Mouse (Mus musculus) kidney, embryonic 14.5 days (tissue): Measurements from ENCODE around the gene Gabra3. TPM values are rescaled to one million over a fixed set of nuclear protein-coding genes. Genes with fewer than 3 reads are reported as not detected.

Source experiments
- microRNA counts: library from miRNA; unstranded; fragments of <30 nt; microRNA quantifications from one replicate; lab custom pipeline; 2017
- microRNA-seq: library from miRNA; unstranded; fragments of <30 nt; microRNA quantifications from one replicate; pipeline ENCODE4, GENCODE M21; 2016
- polyA plus RNA-seq: library from polyadenylated mRNA; unstranded; fragments of >200 nt; fragmentation: Nextera tagmentation; extraction: Ambion mirVana; gene quantifications from 2 replicates; pipeline ENCODE4 v1.2.1, GENCODE M21; 2014

The Gabra3 gene
- polyA plus RNA-seq, 1 experiment from 2014 or later: 2.5 TPM

MicroRNAs within 50 kb of the gene (microRNA counts, 519-probe panel; counts per million panel counts)
- microRNA mmu-miR-105 (lab: Ali Mortazavi, UCI) (not detected), microRNA mmu-miR-767 (lab: Ali Mortazavi, UCI) (not detected)

Small RNA genes lying within 50 kb of the gene (microRNA-seq; reads per million reads assigned to microRNA genes)
- gene Mir105 (not detected), gene Mir767 (not detected)

Other genes with a start within 250 kb of the Gabra3 start
- gene Gabrq, start 168.3 kb upstream of the Gabra3 start, polyA plus RNA-seq: 0.06 TPM in 1 of 2 replicates, not detected in the other